Mouse (Mus musculus) kidney, adult 2 months (tissue): ENCODE measurements around the gene Scfd2. TPM values are rescaled to one million over a fixed set of nuclear protein-coding genes. Genes with fewer than 3 reads are reported as not detected.

Experiments
- DNase-seq: peaks from one replicate; pipeline ENCODE4 v3.0.0; 2021
- H3K27ac ChIP-seq: fragments of 200-500 bp; 2 replicates; pipeline ENCODE4 v1.5.1; 2012; ENCODE audit warnings: low read depth, low read length, control low read depth, inconsistent platforms; ENCODE audit not compliant: insufficient read depth
- H3K27me3 ChIP-seq: fragments of 200-500 bp; replicated peaks from 2 replicates; pipeline ENCODE4 v1.6.1; 2012; ENCODE audit warnings: mild to moderate bottlenecking, moderate library complexity, low read length, inconsistent platforms; ENCODE audit not compliant: control insufficient read depth, insufficient read depth
- H3K36me3 ChIP-seq: fragments of 200-500 bp; 2 replicates; pipeline ENCODE4 v1.6.1; 2012; ENCODE audit warnings: mild to moderate bottlenecking, moderate library complexity, low read length, inconsistent platforms; ENCODE audit not compliant: control insufficient read depth, insufficient read depth
- H3K4me1 ChIP-seq: fragments of 200-500 bp; 2 replicates; pipeline ENCODE4 v1.6.1; 2011; ENCODE audit warnings: low read length; ENCODE audit not compliant: control insufficient read depth, insufficient read depth
- H3K4me3 ChIP-seq: fragments of 200-500 bp; 2 replicates; pipeline ENCODE4 v1.5.1; 2011; ENCODE audit warnings: mild to moderate bottlenecking, low read depth, low read length, control low read depth; ENCODE audit not compliant: insufficient read depth
- CTCF ChIP-seq: fragments of 200-500 bp; conservative IDR thresholded peaks from 2 replicates; pipeline ENCODE4 v1.5.1; 2011; ENCODE audit warnings: low read depth, mild to moderate bottlenecking, control low read depth, low read length, moderate library complexity, mixed read lengths; ENCODE audit not compliant: insufficient read depth, insufficient read length
- POLR2A ChIP-seq: fragments of 200-500 bp; IDR thresholded peaks from one replicate; pipeline ENCODE4 v1.6.1; 2011; ENCODE audit warnings: low read depth, low read length, control low read depth
- WGBS: fragments of 180-500 bp; shearing (Covaris S2); methylation state at CpG from one replicate; pipeline ENCODE4 v1.1.7; 2018; 5-methylcytosine and 5-hydroxymethylcytosine counted together
- polyA plus RNA-seq: library from polyadenylated mRNA; depleted of rRNA; stranded (reverse); fragments of >200 nt; gene quantifications from 2 replicates; pipeline ENCODE4 v1.2.3, GENCODE M21; 2012

Scfd2 gene
- polyA plus RNA-seq, 1 experiment = 16.1 TPM

GRCm38 (mm10) chr5:74380045-74380444, 151.5 kb downstream of the Scfd2 start:
- TF ChIP-seq POLR2A = no peak
- TF ChIP-seq CTCF = no peak
- no peaks in the 10 kb centered on the region for H3K4me1 ChIP-seq
- no peak overlapping the region for H3K27ac ChIP-seq
- DNase-seq = no peak
- no peaks in the 10 kb centered on the region for H3K27me3 ChIP-seq
- H3K4me3 ChIP-seq = no peak overlapping the region
- WGBS = 88% methylated on average over 5 of the region's 5 CpGs
- H3K36me3 ChIP-seq = no peaks in the 10 kb centered on the region

GRCm38 (mm10) chr5:74366710-74367101, 164.9 kb downstream of the Scfd2 start:
- Histone ChIP-seq H3K4me1 (0 out of 2 replicates have a peak, but pooled peaks cover 3% of the 10 kb centered on the region), H3K36me3 (no peaks in the 10 kb centered on the region), H3K4me3 (no peak overlapping the region), H3K27ac (no peak overlapping the region), H3K27me3 (no peaks in the 10 kb centered on the region)
- 89% methylated on average over 9 of the region's 9 CpGs for WGBS
- DNase-seq = no peak
- TF ChIP-seq POLR2A (no peak), CTCF (no peak)

GRCm38 (mm10) chr5:74365984-74366709, 165.4 kb downstream of the Scfd2 start:
- H3K4me3 ChIP-seq = no peak overlapping the region
- TF ChIP-seq CTCF (no peak), POLR2A (no peak)
- DNase-seq = no peak
- H3K27ac ChIP-seq = no peak overlapping the region
- H3K4me1 ChIP-seq = 0 out of 2 replicates have a peak, but pooled peaks cover 3% of the 10 kb centered on the region
- WGBS = 62% methylated on average over 4 of the region's 4 CpGs
- no peaks in the 10 kb centered on the region for H3K27me3 ChIP-seq
- H3K36me3 ChIP-seq = no peaks in the 10 kb centered on the region

- no peak for DNase-seq
- Histone ChIP-seq H3K27me3 (no peaks in the 10 kb centered on the region), H3K36me3 (no peaks in the 10 kb centered on the region), H3K4me3 (no peak overlapping the region), H3K27ac (no peak overlapping the region), H3K4me1 (0 out of 2 replicates have a peak, but pooled peaks cover 3% of the 10 kb centered on the region)
- WGBS = 66% methylated on average over 6 of the region's 6 CpGs
- TF ChIP-seq CTCF (no peak), POLR2A (no peak)
These were observed 166.2 kb downstream of the Scfd2 start for GRCm38 (mm10) chr5:74365408-74365807.

- 0 out of 2 replicates have a peak, but pooled peaks cover 3% of the 10 kb centered on the region for H3K4me1 ChIP-seq
- no peak for TF ChIP-seq CTCF
- no peak for TF ChIP-seq POLR2A
- no peaks in the 10 kb centered on the region for H3K27me3 ChIP-seq
- H3K4me3 ChIP-seq = no peak overlapping the region
- H3K36me3 ChIP-seq = no peaks in the 10 kb centered on the region
- WGBS = 39% methylated on average over 1 of the region's 1 CpGs
- H3K27ac ChIP-seq = no peak overlapping the region
- DNase-seq = no peak
These were observed 168.3 kb downstream of the Scfd2 start for GRCm38 (mm10) chr5:74363296-74363695.

- DNase-seq = no peak
- Histone ChIP-seq H3K27me3 (no peaks in the 10 kb centered on the region), H3K36me3 (no peaks in the 10 kb centered on the region), H3K4me1 (0 out of 2 replicates have a peak, but pooled peaks cover 3% of the 10 kb centered on the region), H3K27ac (no peak overlapping the region), H3K4me3 (no peak overlapping the region)
- TF ChIP-seq CTCF = no peak
- TF ChIP-seq POLR2A = no peak
- WGBS = 52% methylated on average over 5 of the region's 5 CpGs
These were observed 170.0 kb downstream of the Scfd2 start for GRCm38 (mm10) chr5:74361531-74361930.

- no peak overlapping the region for H3K4me3 ChIP-seq
- no peak overlapping the region for H3K27ac ChIP-seq
- WGBS = 89% methylated on average over 8 of the region's 8 CpGs
- no peak for TF ChIP-seq CTCF
- TF ChIP-seq POLR2A = no peak
- no peaks in the 10 kb centered on the region for H3K4me1 ChIP-seq
- no peak for DNase-seq
- H3K36me3 ChIP-seq = no peaks in the 10 kb centered on the region
- H3K27me3 ChIP-seq = no peaks in the 10 kb centered on the region
These were observed 173.5 kb downstream of the Scfd2 start for GRCm38 (mm10) chr5:74358033-74358432.
